In genomic region chr5:53809115-53809991, GRCm38 (mm10) we compare ENCODE assay signal across 7 mouse cellular contexts. TPM values are rescaled to one million over a fixed set of nuclear protein-coding genes. Genes with fewer than 3 reads are reported as not detected.
DNase-seq lines count a peak whose midpoint lies in the region; ATAC-seq and TF ChIP-seq lines count a peak whose summit lies in the region.

Gene Tbc1d19, plus strand, starts transcription at chr5:53809606.

- TF ChIP-seq POLR2A in small intestine, adult 2 months (IDR thresholded peaks at IDR 0.05; ENCODE audit: low read depth, low read length), result no peak

- no peak within 1 kb of the TSS for H3K27ac ChIP-seq in embryonic facial prominence, embryonic 13.5 days
- no peak within 1 kb of the TSS for H3K27ac ChIP-seq in limb, embryonic 11.5 days (replicated peaks; ENCODE audit: low read depth, low read length)
- H3K27ac ChIP-seq in midbrain, embryonic 13.5 days, result peak within 1 kb of the TSS; percentile 76
- no peak within 1 kb of the TSS for H3K27ac ChIP-seq in small intestine, adult 2 months (ENCODE audit: insufficient read depth, low read depth, low read length)

- peak; percentile 88 to 89 for DNase-seq in adrenal gland, postnatal 36 days
- DNase-seq in heart, adult 18-20 months, result peak; percentile 90 to 92
- peak; percentile 88 for DNase-seq in kidney, adult 18-20 months
- DNase-seq in limb, embryonic 11.5 days (ENCODE audit: low spot score), result peak; percentile 89

- peak within 1 kb of the TSS; percentile 79 for H3K9ac ChIP-seq in embryonic facial prominence, embryonic 13.5 days
- H3K9ac ChIP-seq in limb, embryonic 11.5 days (ENCODE audit: low read length), result peak within 1 kb of the TSS; percentile 80
- peak within 1 kb of the TSS; percentile 82 for H3K9ac ChIP-seq in midbrain, embryonic 13.5 days (replicated peaks)

- no peaks in the 10 kb centered on the region for H3K27me3 ChIP-seq in embryonic facial prominence, embryonic 13.5 days
- H3K27me3 ChIP-seq in limb, embryonic 11.5 days (ENCODE audit: control insufficient read depth, insufficient read depth, low read length), result no peaks in the 10 kb centered on the region
- H3K27me3 ChIP-seq in midbrain, embryonic 13.5 days, result 0 out of 2 replicates have a peak, but pooled peaks cover 6% of the 10 kb centered on the region
- H3K27me3 ChIP-seq in small intestine, adult 2 months (ENCODE audit: control insufficient read depth, insufficient read depth, low read length), result no peaks in the 10 kb centered on the region

- TF ChIP-seq CTCF in small intestine, adult 2 months (IDR thresholded peaks at IDR 0.05; ENCODE audit: extremely low read depth, insufficient read length, insufficient replicate concordance, low read depth, low read length), result no peak

- peaks cover 11% of the 10 kb centered on the region; the same call in 1 of the 2 replicates for H3K4me1 ChIP-seq in embryonic facial prominence, embryonic 13.5 days
- H3K4me1 ChIP-seq in limb, embryonic 11.5 days (ENCODE audit: control insufficient read depth, insufficient read depth, low read length), result no peaks in the 10 kb centered on the region
- peaks cover 24% of the 10 kb centered on the region for H3K4me1 ChIP-seq in midbrain, embryonic 13.5 days (replicated peaks)
- H3K4me1 ChIP-seq in small intestine, adult 2 months (ENCODE audit: control insufficient read depth, insufficient read depth, insufficient read length, low read length), result no peaks in the 10 kb centered on the region

- WGBS in embryonic facial prominence, embryonic 13.5 days, result 7% methylated on average over 36 of the region's 36 CpGs
- WGBS in limb, embryonic 11.5 days, result 7% methylated on average over 36 of the region's 36 CpGs
- 7% methylated on average over 36 of the region's 36 CpGs for WGBS in midbrain, embryonic 13.5 days
- WGBS in small intestine, adult 2 months, result 7% methylated on average over 36 of the region's 36 CpGs

- H3K4me2 ChIP-seq in embryonic facial prominence, embryonic 13.5 days, result peak within 1 kb of the TSS; percentile 74
- H3K4me2 ChIP-seq in limb, embryonic 11.5 days (ENCODE audit: low read depth, severe bottlenecking), result peak within 1 kb of the TSS; percentile 41
- H3K4me2 ChIP-seq in midbrain, embryonic 13.5 days (replicated peaks), result peak within 1 kb of the TSS; percentile 73

- H3K9me3 ChIP-seq in embryonic facial prominence, embryonic 13.5 days, result no peaks in the 10 kb centered on the region
- H3K9me3 ChIP-seq in limb, embryonic 11.5 days (ENCODE audit: control insufficient read depth, low read length), result no peaks in the 10 kb centered on the region
- H3K9me3 ChIP-seq in midbrain, embryonic 13.5 days, result no peaks in the 10 kb centered on the region

- ATAC-seq in embryonic facial prominence, embryonic 13.5 days (ENCODE audit: insufficient number of reproducible peaks, insufficient read depth, low FRiP score, low TSS enrichment, low read depth), result peak; percentile 97
- ATAC-seq in limb, embryonic 11.5 days (ENCODE audit: insufficient number of reproducible peaks, low FRiP score, low TSS enrichment, low read depth), result peak; percentile 97
- ATAC-seq in midbrain, embryonic 13.5 days, result peak; percentile 99

- H3K36me3 ChIP-seq in embryonic facial prominence, embryonic 13.5 days, result no peaks in the 10 kb centered on the region
- no peaks in the 10 kb centered on the region for H3K36me3 ChIP-seq in limb, embryonic 11.5 days (ENCODE audit: control insufficient read depth, insufficient read depth, low read length)
- H3K36me3 ChIP-seq in midbrain, embryonic 13.5 days, result no peaks in the 10 kb centered on the region
- H3K36me3 ChIP-seq in small intestine, adult 2 months (ENCODE audit: control insufficient read depth, insufficient read depth, low read length), result no peaks in the 10 kb centered on the region

- peak within 1 kb of the TSS; percentile 61 for H3K4me3 ChIP-seq in embryonic facial prominence, embryonic 13.5 days
- peak within 1 kb of the TSS; percentile 68 for H3K4me3 ChIP-seq in limb, embryonic 11.5 days (ENCODE audit: low read depth, low read length)
- peak within 1 kb of the TSS; percentile 81 for H3K4me3 ChIP-seq in midbrain, embryonic 13.5 days (replicated peaks)
- peak within 1 kb of the TSS; percentile 94 for H3K4me3 ChIP-seq in small intestine, adult 2 months (ENCODE audit: low read depth, low read length)

RNA-seq across cellular contexts. Expression of gene Tbc1d19, which starts in this region (rescaled TPM):
- 10 to 100 TPM; 21.5 to 27.1 TPM for total RNA-seq in adrenal gland, postnatal 36 days (2021)
- 50.0 and 51.5 TPM in 2 replicates for polyA plus RNA-seq in embryonic facial prominence, embryonic 13.5 days (2015; fragmentation: Nextera tagmentation; extraction: Ambion mirVana)
- total RNA-seq in heart, adult 18-20 months (2021), result 10 to 100 TPM; 17.2 to 18.5 TPM
- polyA plus RNA-seq in limb, embryonic 11.5 days (2014; fragmentation: Nextera tagmentation; extraction: Ambion mirVana), result 40.5 and 41.5 TPM in 2 replicates
- polyA plus RNA-seq in midbrain, embryonic 13.5 days (2015; fragmentation: Nextera tagmentation; extraction: Ambion mirVana), result 69.1 and 69.3 TPM in 2 replicates
- polyA plus RNA-seq in small intestine, adult 2 months (2012; rRNA removed), result 0.47 and 0.74 TPM in 2 replicates

Comparison
In these comparisons a context has a peak if more than half of its experiments do, and no peak if none do; other contexts are left out.
1. RNA of gene Tbc1d19 (polyA plus RNA-seq): 69.1 to 69.3 TPM in midbrain, embryonic 13.5 days, 50.0 to 51.5 TPM in embryonic facial prominence, embryonic 13.5 days and 40.5 to 41.5 TPM in limb, embryonic 11.5 days; 0.47 to 0.74 TPM in small intestine, adult 2 months; every median in the first group is over 10 times any median in the second.
2. Peak in every context shown above with its lines, with median percentiles within 50 percentile points of each other: DNase-seq, ATAC-seq, H3K4me2 ChIP-seq, H3K4me3 ChIP-seq and H3K9ac ChIP-seq.